8 mouse cellular contexts compared by ENCODE assay signal in the genomic region with DNA sequence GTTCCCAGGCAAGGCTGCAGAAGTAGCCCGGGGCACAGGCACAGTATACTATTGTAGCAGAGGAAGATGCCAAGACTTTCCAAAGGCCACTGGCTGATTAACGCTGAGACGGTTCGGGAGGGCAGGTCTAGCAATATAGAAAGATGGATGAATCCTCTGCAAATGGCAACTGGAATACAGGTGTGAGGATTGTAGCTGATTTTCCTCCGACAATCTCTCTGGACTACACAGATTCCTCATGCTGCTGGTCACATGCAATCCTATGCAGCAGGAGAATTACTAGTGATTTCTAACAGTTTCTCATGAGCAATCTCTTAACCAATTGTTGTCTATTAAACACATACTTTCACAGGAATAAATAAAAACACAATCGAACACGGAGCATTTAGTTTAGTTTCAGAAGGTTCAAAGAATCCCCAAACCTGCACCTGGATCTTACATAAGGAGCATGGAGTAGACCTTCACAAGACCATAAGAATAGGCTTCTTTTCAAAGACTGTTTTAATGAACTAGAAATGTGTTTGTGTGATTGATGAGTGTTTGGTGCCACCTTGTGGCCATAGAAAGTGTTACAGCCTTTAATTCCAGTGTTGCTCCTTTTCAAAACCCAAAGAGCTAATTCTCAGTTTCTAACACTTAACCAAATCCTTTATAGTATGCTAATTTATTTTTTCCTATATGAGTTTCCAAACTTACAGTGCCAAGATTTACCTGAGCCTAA.
DNase-seq lines count a peak whose midpoint lies in the region; ATAC-seq and TF ChIP-seq lines count a peak whose summit lies in the region.

No protein-coding gene starts in this region.

- TF ChIP-seq CTCF in kidney, adult 2 months (conservative IDR thresholded peaks at IDR 0.05; ENCODE audit: insufficient read depth, insufficient read length, low read depth, low read length) = peak; percentile 25; the same call in 1 of the 2 replicates
- TF ChIP-seq CTCF in Patski (IDR thresholded peaks at IDR 0.05) = peak; percentile 61

- H3K9me3 ChIP-seq in kidney, embryonic 16.5 days (ENCODE audit: low read length) = peaks cover 2% of the 10 kb centered on the region; the same call in 1 of the 2 replicates
- no peaks in the 10 kb centered on the region for H3K9me3 ChIP-seq in neural tube, embryonic 11.5 days (ENCODE audit: control insufficient read depth, low read length)

- no peak overlapping the region for H3K27ac ChIP-seq in kidney, adult 2 months (ENCODE audit: insufficient read depth, low read depth, low read length)
- no peak overlapping the region for H3K27ac ChIP-seq in kidney, embryonic 16.5 days (ENCODE audit: low read length)
- no peak overlapping the region for H3K27ac ChIP-seq in neural tube, embryonic 11.5 days (ENCODE audit: low read depth, low read length)

- TF ChIP-seq POLR2A in kidney, adult 2 months (IDR thresholded peaks at IDR 0.05; ENCODE audit: low read depth, low read length) = no peak

- no peak overlapping the region for H3K4me3 ChIP-seq in kidney, adult 2 months (ENCODE audit: insufficient read depth, low read depth, low read length)
- H3K4me3 ChIP-seq in kidney, embryonic 16.5 days (ENCODE audit: low read length) = no peak overlapping the region
- H3K4me3 ChIP-seq in neural tube, embryonic 11.5 days (ENCODE audit: low read depth, low read length) = no peak overlapping the region

- in situ Hi-C loops in Patski (cut with MboI; ENCODE audit: low pct_unique_long_range_greater_than_20kb) = loop anchor here (25.0 kb wide), 1 partner anchor 1301 kb away; a partner anchor contains a TSS

- POLR2A ChIA-PET in Patski (lab: Charles Lee) = no interaction called here

- CTCF ChIA-PET in Patski (lab: Charles Lee) = interaction anchor here (0.6 to 1.4 kb wide), 3 partner anchors 9 to 67 kb away, joined by 4 to 6 read pairs (median 5); no protein-coding TSS in a partner anchor

- DNase-seq in kidney, adult 2 months = peak; percentile 42
- no peak for DNase-seq in Patski (ENCODE audit: low read depth, low spot score)
- peak; percentile 30 to 74 for DNase-seq in left cerebral cortex, postnatal 10 days (ENCODE audit: extremely low spot score in 1 of 2, low spot score in 2 of 2)
- DNase-seq in neural tube, embryonic 11.5 days (ENCODE audit: low spot score) = peak; percentile 50
- DNase-seq in gastrocnemius, postnatal 25 days = no peak

- 66% methylated on average over 7 of the region's 7 CpGs for WGBS in kidney, adult 2 months
- WGBS in kidney, embryonic 16.5 days = 65% methylated on average over 7 of the region's 7 CpGs
- WGBS in neural tube, embryonic 11.5 days = 70% methylated on average over 7 of the region's 7 CpGs

- H3K27me3 ChIP-seq in kidney, adult 2 months (replicated peaks; ENCODE audit: control insufficient read depth, insufficient read depth, low read length) = no peaks in the 10 kb centered on the region
- no peaks in the 10 kb centered on the region for H3K27me3 ChIP-seq in kidney, embryonic 16.5 days (ENCODE audit: insufficient read depth, low read length)
- H3K27me3 ChIP-seq in Patski = no peaks in the 10 kb centered on the region
- H3K27me3 ChIP-seq in neural tube, embryonic 11.5 days (ENCODE audit: control insufficient read depth, insufficient read depth, low read length) = no peaks in the 10 kb centered on the region

- no peak for ATAC-seq in kidney, embryonic 16.5 days (ENCODE audit: low FRiP score, low TSS enrichment)
- no peak for ATAC-seq in Patski
- peak; percentile 56; the same call in 1 of the 2 replicates for ATAC-seq in common myeloid progenitor, adult 5-6 weeks (replicated peaks; ENCODE audit: low read depth, poor library complexity, severe bottlenecking)
- ATAC-seq in hematopoietic stem cell, adult 5-6 weeks (replicated peaks in 1 of 2; ENCODE audit: insufficient read depth in 1 of 2, low FRiP score in 2 of 2, low TSS enrichment in 1 of 2, low read depth in 1 of 2, poor library complexity in 2 of 2, severe bottlenecking in 2 of 2) = peak; percentile 36 to 42; a peak in 1 of 4 replicates
- ATAC-seq in neural tube, embryonic 11.5 days (ENCODE audit: insufficient read depth, low FRiP score, low TSS enrichment) = no peak; the same call in 1 of the 2 replicates

- intact Hi-C loops in left cerebral cortex, postnatal 10 days (cut with DNase I) = loop anchor here (2.0 to 5.0 kb wide), 2 partner anchors 201 to 1307 kb away; no protein-coding TSS in a partner anchor

- no peak overlapping the region for H3K9ac ChIP-seq in kidney, embryonic 16.5 days (replicated peaks; ENCODE audit: low read length)
- no peak overlapping the region for H3K9ac ChIP-seq in neural tube, embryonic 11.5 days (ENCODE audit: low read length)

- H3K4me1 ChIP-seq in kidney, adult 2 months (ENCODE audit: control insufficient read depth, insufficient read depth, low read length) = peaks cover 2% of the 10 kb centered on the region; the same call in 1 of the 2 replicates
- no peaks in the 10 kb centered on the region for H3K4me1 ChIP-seq in kidney, embryonic 16.5 days (ENCODE audit: insufficient read depth, low read length)
- no peaks in the 10 kb centered on the region for H3K4me1 ChIP-seq in neural tube, embryonic 11.5 days (ENCODE audit: control insufficient read depth, insufficient read depth, low read length)

- no peak overlapping the region for H3K4me2 ChIP-seq in kidney, embryonic 16.5 days (replicated peaks; ENCODE audit: low read depth, low read length)
- no peak overlapping the region for H3K4me2 ChIP-seq in neural tube, embryonic 11.5 days (ENCODE audit: low read depth)

- peaks cover 6% of the 10 kb centered on the region for H3K36me3 ChIP-seq in kidney, adult 2 months (ENCODE audit: control insufficient read depth, insufficient read depth, low read length)
- H3K36me3 ChIP-seq in kidney, embryonic 16.5 days (ENCODE audit: insufficient read depth, low read length) = no peaks in the 10 kb centered on the region
- H3K36me3 ChIP-seq in neural tube, embryonic 11.5 days (ENCODE audit: control insufficient read depth, insufficient read depth, low read length) = no peaks in the 10 kb centered on the region

Comparison
In these comparisons a context has a peak if more than half of its experiments do, and no peak if none do; other contexts are left out.
1. DNase-seq: peak in kidney, adult 2 months (single experiment), left cerebral cortex, postnatal 10 days (2 of 2) and neural tube, embryonic 11.5 days (single experiment); none in Patski (single experiment) and gastrocnemius, postnatal 25 days (single experiment).
2. ATAC-seq: peak in common myeloid progenitor, adult 5-6 weeks (single experiment) and hematopoietic stem cell, adult 5-6 weeks (2 of 2); none in kidney, embryonic 16.5 days (single experiment), Patski (single experiment) and neural tube, embryonic 11.5 days (single experiment).